Mouse (Mus musculus) liver, embryonic 11.5 days (tissue): ENCODE data around the gene Map3k15. TPM values are rescaled to one million over a fixed set of nuclear protein-coding genes. Genes with fewer than 3 reads are reported as not detected.

Experiments
- polyA plus RNA-seq: library from polyadenylated mRNA; unstranded; fragments of >200 nt; fragmentation: Nextera tagmentation; extraction: Ambion mirVana; gene quantifications from 2 replicates; pipeline ENCODE4 v1.2.1, GENCODE M21; 2014

The Map3k15 gene
- polyA plus RNA-seq, 1 experiment from 2014 or later = 0.18 TPM

Other genes with a start within 250 kb of the Map3k15 start
- gene Pdha1, start 150.0 kb downstream of the Map3k15 start, polyA plus RNA-seq = 117 and 127 TPM in 2 replicates